Mouse (Mus musculus): ENCODE data around the gene Scn8a. TPM values are rescaled to one million over a fixed set of nuclear protein-coding genes. Genes with fewer than 3 reads are reported as not detected.

Gene Scn8a
- polyA plus RNA-seq, 1 experiment from 2014 or later, result 2.1 TPM

DNA sequence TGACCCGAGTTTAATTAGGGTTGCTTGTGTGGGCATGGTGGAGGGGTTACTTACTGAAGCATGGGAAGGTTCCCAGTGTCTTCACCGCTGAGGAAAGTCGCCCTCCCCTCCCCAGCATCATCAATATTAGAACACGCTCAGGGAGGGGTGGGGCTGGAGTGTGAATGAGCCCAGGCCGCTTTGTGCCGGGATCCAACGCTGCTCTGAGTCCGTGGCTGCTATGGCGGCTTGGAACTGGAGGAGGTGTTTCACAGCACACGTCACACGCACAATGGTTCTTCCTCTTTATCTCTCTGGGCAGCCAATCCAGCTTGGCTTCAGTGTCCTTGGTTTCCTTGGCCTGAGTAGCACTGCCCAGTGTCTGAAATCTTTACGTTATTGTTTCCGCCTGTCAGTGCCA lies 22.3 kb downstream of the Scn8a start:
- WGBS, result 72% methylated on average over 13 of the region's 13 CpGs
- no peaks in the 10 kb centered on the region for H3K4me1 ChIP-seq (replicated peaks)
- no peak overlapping the region for H3K9ac ChIP-seq
- no peak overlapping the region for H3K4me2 ChIP-seq (replicated peaks)
- no peaks in the 10 kb centered on the region for H3K36me3 ChIP-seq
- H3K27me3 ChIP-seq (replicated peaks), result no peaks in the 10 kb centered on the region
- ATAC-seq, result no peak
- H3K27ac ChIP-seq, result no peak overlapping the region
- H3K4me3 ChIP-seq (replicated peaks), result no peak overlapping the region
- H3K9me3 ChIP-seq, result no peaks in the 10 kb centered on the region

- Histone ChIP-seq H3K4me1 (replicated peaks) (no peaks in the 10 kb centered on the region), H3K4me2 (replicated peaks) (no peak overlapping the region), H3K27me3 (replicated peaks) (no peaks in the 10 kb centered on the region), H3K4me3 (replicated peaks) (no peak overlapping the region), H3K36me3 (no peaks in the 10 kb centered on the region), H3K27ac (no peak overlapping the region), H3K9me3 (no peaks in the 10 kb centered on the region), H3K9ac (no peak overlapping the region)
- WGBS, result 98% methylated on average over 23 of the region's 23 CpGs
- no peak for ATAC-seq
Measured at GRCm38 (mm10) chr15:100896502-100896901, 26.8 kb downstream of the Scn8a start.

DNA sequence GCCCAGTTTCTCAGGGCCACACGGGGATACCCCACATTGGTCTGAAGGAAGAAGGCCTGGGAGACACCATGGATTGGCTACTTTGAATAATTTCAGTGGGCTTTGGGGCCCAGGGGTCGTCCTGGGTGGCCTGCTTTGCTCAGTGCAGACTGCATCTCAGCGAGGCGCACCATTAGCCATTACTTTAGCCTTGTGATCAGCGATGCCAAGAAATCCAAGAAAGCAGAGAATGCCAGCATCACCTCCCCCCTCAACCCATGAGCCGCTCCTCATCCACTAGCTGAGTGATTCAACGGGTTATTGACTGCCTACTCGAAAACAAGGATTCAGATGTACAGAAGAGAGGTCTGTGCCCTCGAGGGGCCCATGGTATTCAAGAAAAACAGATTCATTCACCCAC lies 34.2 kb downstream of the Scn8a start:
- Histone ChIP-seq H3K9me3 (no peaks in the 10 kb centered on the region), H3K27me3 (replicated peaks) (no peaks in the 10 kb centered on the region), H3K4me1 (replicated peaks) (no peaks in the 10 kb centered on the region), H3K4me2 (replicated peaks) (no peak overlapping the region), H3K27ac (no peak overlapping the region), H3K9ac (no peak overlapping the region), H3K36me3 (no peaks in the 10 kb centered on the region), H3K4me3 (replicated peaks) (no peak overlapping the region)
- ATAC-seq, result no peak
- WGBS, result 82% methylated on average over 9 of the region's 9 CpGs

DNA sequence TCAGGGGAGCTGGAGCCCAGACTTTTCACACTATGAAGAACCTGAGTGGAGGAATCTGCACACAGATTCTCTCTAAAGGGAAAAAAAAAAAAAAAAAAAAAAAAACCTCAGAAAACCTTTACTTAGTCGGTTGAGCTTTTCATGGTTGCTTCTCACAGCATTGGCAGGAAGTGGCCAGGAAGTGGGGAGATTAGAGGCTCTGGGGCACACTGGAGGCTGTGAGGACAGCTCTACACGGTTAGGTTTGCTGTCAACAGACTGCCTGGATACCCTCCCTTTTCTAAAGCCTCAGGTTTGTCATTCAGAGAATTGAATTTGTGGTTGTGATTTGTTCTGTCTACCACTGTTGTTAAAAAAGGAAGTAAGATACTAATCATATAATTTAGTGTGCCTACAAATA lies 35.3 kb downstream of the Scn8a start:
- Histone ChIP-seq H3K36me3 (no peaks in the 10 kb centered on the region), H3K27ac (no peak overlapping the region), H3K4me1 (replicated peaks) (no peaks in the 10 kb centered on the region), H3K4me3 (replicated peaks) (no peak overlapping the region), H3K9ac (no peak overlapping the region), H3K4me2 (replicated peaks) (no peak overlapping the region), H3K27me3 (replicated peaks) (no peaks in the 10 kb centered on the region), H3K9me3 (no peaks in the 10 kb centered on the region)
- WGBS, result 38% methylated on average over 2 of the region's 2 CpGs
- no peak for ATAC-seq

DNA sequence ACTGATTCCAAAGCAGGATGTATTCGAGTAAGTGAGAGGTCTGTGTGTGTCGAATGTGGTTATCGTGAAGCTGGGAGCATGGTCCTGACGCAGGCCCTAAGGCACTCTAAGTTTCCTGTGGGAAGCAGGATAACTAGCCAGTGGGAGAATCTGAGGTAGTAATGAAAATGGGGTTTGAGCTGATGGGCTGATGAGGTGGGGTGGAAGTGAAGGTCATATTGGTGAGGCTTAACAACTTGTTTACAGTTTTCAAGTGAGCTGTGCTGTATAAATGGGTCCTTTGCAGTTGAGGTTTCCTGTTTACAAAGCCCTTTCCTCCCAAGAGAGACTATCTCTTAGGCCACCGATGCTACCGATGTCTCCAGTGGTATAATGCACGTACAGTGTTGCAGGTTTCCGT lies 36.1 kb downstream of the Scn8a start:
- no peaks in the 10 kb centered on the region for H3K36me3 ChIP-seq
- no peak overlapping the region for H3K4me2 ChIP-seq (replicated peaks)
- WGBS, result 74% methylated on average over 8 of the region's 8 CpGs
- H3K4me3 ChIP-seq (replicated peaks), result no peak overlapping the region
- no peak overlapping the region for H3K27ac ChIP-seq
- H3K27me3 ChIP-seq (replicated peaks), result no peaks in the 10 kb centered on the region
- no peak overlapping the region for H3K9ac ChIP-seq
- no peak for ATAC-seq
- no peaks in the 10 kb centered on the region for H3K9me3 ChIP-seq
- H3K4me1 ChIP-seq (replicated peaks), result no peaks in the 10 kb centered on the region

DNA sequence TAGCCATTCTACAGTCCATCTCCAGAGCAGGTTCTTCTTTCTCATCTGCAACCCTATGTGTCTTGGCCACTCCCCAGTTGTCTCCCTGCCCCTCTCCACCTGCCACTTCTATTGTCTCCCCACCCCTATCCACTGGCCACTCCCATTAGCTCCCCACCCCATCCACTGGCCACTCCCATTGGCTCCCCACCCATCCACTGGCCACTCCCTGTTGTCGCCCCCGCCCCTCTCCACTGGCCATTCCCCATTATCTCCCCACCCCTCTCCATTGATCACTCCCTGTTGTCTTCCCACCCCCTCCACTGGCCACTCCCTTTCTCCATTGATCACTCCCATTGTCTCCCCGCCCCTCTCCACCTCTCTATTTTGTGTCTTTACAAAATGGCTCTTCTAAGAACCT lies 39.2 kb downstream of the Scn8a start:
- no peak overlapping the region for H3K4me3 ChIP-seq (replicated peaks)
- H3K27ac ChIP-seq, result no peak overlapping the region
- 65% methylated on average over 3 of the region's 3 CpGs for WGBS
- no peaks in the 10 kb centered on the region for H3K9me3 ChIP-seq
- no peaks in the 10 kb centered on the region for H3K27me3 ChIP-seq (replicated peaks)
- H3K4me1 ChIP-seq (replicated peaks), result no peaks in the 10 kb centered on the region
- no peaks in the 10 kb centered on the region for H3K36me3 ChIP-seq
- H3K4me2 ChIP-seq (replicated peaks), result no peak overlapping the region
- H3K9ac ChIP-seq, result no peak overlapping the region
- ATAC-seq, result no peak

- Histone ChIP-seq H3K27ac (no peak overlapping the region), H3K4me1 (replicated peaks) (0 out of 2 replicates have a peak, but pooled peaks cover 1% of the 10 kb centered on the region), H3K4me3 (replicated peaks) (no peak overlapping the region), H3K9me3 (no peaks in the 10 kb centered on the region), H3K9ac (no peak overlapping the region), H3K36me3 (no peaks in the 10 kb centered on the region), H3K4me2 (replicated peaks) (no peak overlapping the region), H3K27me3 (replicated peaks) (no peaks in the 10 kb centered on the region)
- 64% methylated on average over 3 of the region's 3 CpGs for WGBS
- no peak for ATAC-seq
Measured at GRCm38 (mm10) chr15:100909734-100910163, 40.1 kb downstream of the Scn8a start.

GRCm38 (mm10) chr15:100910381-100910841 lies 40.8 kb downstream of the Scn8a start:
- 73% methylated on average over 10 of the region's 10 CpGs for WGBS
- H3K27me3 ChIP-seq (replicated peaks), result no peaks in the 10 kb centered on the region
- H3K27ac ChIP-seq, result no peak overlapping the region
- H3K9ac ChIP-seq, result no peak overlapping the region
- H3K36me3 ChIP-seq, result no peaks in the 10 kb centered on the region
- no peaks in the 10 kb centered on the region for H3K9me3 ChIP-seq
- no peak overlapping the region for H3K4me3 ChIP-seq (replicated peaks)
- H3K4me1 ChIP-seq (replicated peaks), result 0 out of 2 replicates have a peak, but pooled peaks cover 4% of the 10 kb centered on the region
- no peak overlapping the region for H3K4me2 ChIP-seq (replicated peaks)
- no peak for ATAC-seq

- Histone ChIP-seq H3K4me3 (replicated peaks) (no peak overlapping the region), H3K4me1 (replicated peaks) (0 out of 2 replicates have a peak, but pooled peaks cover 4% of the 10 kb centered on the region), H3K36me3 (no peaks in the 10 kb centered on the region), H3K4me2 (replicated peaks) (no peak overlapping the region), H3K27me3 (replicated peaks) (no peaks in the 10 kb centered on the region), H3K9me3 (no peaks in the 10 kb centered on the region), H3K27ac (no peak overlapping the region), H3K9ac (no peak overlapping the region)
- WGBS, result 78% methylated on average over 3 of the region's 3 CpGs
- ATAC-seq, result no peak
Measured at GRCm38 (mm10) chr15:100912676-100913266, 43.1 kb downstream of the Scn8a start.

- H3K27me3 ChIP-seq (replicated peaks), result no peaks in the 10 kb centered on the region
- peak overlapping the region; percentile 54 for H3K4me2 ChIP-seq (replicated peaks)
- H3K9ac ChIP-seq, result no peak overlapping the region
- H3K9me3 ChIP-seq, result no peaks in the 10 kb centered on the region
- H3K27ac ChIP-seq, result no peak overlapping the region
- 1% methylated on average over 24 of the region's 24 CpGs for WGBS
- 0 out of 2 replicates have a peak, but pooled peaks cover 4% of the 10 kb centered on the region for H3K4me1 ChIP-seq (replicated peaks)
- peak; percentile 90 for ATAC-seq
- no peaks in the 10 kb centered on the region for H3K36me3 ChIP-seq
- H3K4me3 ChIP-seq (replicated peaks), result peak overlapping the region; percentile 27
Measured at GRCm38 (mm10) chr15:100914734-100915242, 45.1 kb downstream of the Scn8a start.

DNA sequence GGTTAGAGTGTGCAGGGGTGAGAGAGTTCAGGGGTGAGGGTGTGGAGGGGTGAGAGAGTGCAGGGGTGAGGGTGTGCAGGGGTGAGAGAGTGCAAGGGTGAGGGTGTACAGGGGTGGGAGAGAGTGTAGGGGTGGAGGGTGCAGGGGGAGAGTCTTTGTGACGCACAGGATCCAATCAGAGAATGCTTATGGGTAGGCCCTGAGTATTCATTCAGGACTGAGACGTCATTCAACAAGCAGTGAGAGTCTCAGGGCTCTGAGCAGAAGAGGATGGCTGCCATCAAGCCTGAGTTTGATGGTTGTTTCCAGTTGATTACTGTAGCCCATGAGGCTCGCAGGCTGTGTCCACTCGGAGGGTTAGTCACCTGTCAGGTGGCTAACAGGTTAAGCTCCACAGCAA lies 48.4 kb downstream of the Scn8a start:
- Histone ChIP-seq H3K9me3 (no peaks in the 10 kb centered on the region), H3K9ac (no peak overlapping the region), H3K4me1 (replicated peaks) (0 out of 2 replicates have a peak, but pooled peaks cover 4% of the 10 kb centered on the region), H3K27me3 (replicated peaks) (no peaks in the 10 kb centered on the region), H3K4me2 (replicated peaks) (no peak overlapping the region), H3K36me3 (no peaks in the 10 kb centered on the region), H3K27ac (no peak overlapping the region), H3K4me3 (replicated peaks) (no peak overlapping the region)
- WGBS, result 48% methylated on average over 4 of the region's 4 CpGs
- ATAC-seq, result no peak

- Histone ChIP-seq H3K4me1 (replicated peaks) (0 out of 2 replicates have a peak, but pooled peaks cover 5% of the 10 kb centered on the region), H3K9ac (no peak overlapping the region), H3K36me3 (no peaks in the 10 kb centered on the region), H3K4me2 (replicated peaks) (no peak overlapping the region), H3K27ac (no peak overlapping the region), H3K4me3 (replicated peaks) (no peak overlapping the region), H3K27me3 (replicated peaks) (no peaks in the 10 kb centered on the region), H3K9me3 (no peaks in the 10 kb centered on the region)
- 95% methylated on average over 11 of the region's 11 CpGs for WGBS
- no peak for ATAC-seq
Measured at GRCm38 (mm10) chr15:100922210-100922609, 52.6 kb downstream of the Scn8a start.

DNA sequence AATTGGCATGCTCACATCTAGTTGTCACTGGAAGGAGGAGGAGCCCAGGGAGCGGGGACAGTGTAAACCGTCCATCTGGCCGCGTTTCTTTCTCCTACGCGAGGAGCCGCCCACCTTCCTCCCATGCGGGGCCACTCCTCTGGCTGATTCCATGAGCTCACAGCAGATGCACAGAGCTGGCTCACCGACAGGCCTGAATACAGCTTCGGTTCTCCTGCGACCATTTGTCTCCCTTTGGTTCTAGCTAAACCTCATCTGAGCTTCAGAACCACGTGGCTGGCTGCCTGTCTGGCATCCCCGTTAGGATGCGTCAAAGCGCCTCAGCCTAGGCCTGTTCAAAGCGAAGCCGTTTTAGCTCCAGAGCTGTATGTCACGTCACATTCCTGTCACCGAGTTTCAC lies 53.8 kb downstream of the Scn8a start:
- Histone ChIP-seq H3K9ac (no peak overlapping the region), H3K9me3 (no peaks in the 10 kb centered on the region), H3K27me3 (replicated peaks) (no peaks in the 10 kb centered on the region), H3K36me3 (no peaks in the 10 kb centered on the region), H3K27ac (no peak overlapping the region), H3K4me1 (replicated peaks) (0 out of 2 replicates have a peak, but pooled peaks cover 5% of the 10 kb centered on the region), H3K4me3 (replicated peaks) (no peak overlapping the region), H3K4me2 (replicated peaks) (peak overlapping the region; percentile 37)
- ATAC-seq, result peak; percentile 63
- 22% methylated on average over 19 of the region's 19 CpGs for WGBS
